Mouse (Mus musculus): ENCODE measurements around the gene Atp8a2. TPM values are rescaled to one million over a fixed set of nuclear protein-coding genes. Genes with fewer than 3 reads are reported as not detected.

The Atp8a2 gene
- total RNA-seq, 2 experiments from 2014 or later = 72.2 to 76.0 TPM

- no peak overlapping the region for H3K27ac ChIP-seq
- no peak for DNase-seq (ENCODE audit: extremely low spot score in 1 of 2, low spot score in 2 of 2)
- no peak for TF ChIP-seq CTCF (IDR thresholded peaks at IDR 0.05)
- intact Hi-C loops (cut with DNase I) = no loop called here
- no peak overlapping the region for H3K4me3 ChIP-seq
Measured at GRCm38 (mm10) chr14:59783348-59784341, 413.3 kb downstream of the Atp8a2 start.

DNA sequence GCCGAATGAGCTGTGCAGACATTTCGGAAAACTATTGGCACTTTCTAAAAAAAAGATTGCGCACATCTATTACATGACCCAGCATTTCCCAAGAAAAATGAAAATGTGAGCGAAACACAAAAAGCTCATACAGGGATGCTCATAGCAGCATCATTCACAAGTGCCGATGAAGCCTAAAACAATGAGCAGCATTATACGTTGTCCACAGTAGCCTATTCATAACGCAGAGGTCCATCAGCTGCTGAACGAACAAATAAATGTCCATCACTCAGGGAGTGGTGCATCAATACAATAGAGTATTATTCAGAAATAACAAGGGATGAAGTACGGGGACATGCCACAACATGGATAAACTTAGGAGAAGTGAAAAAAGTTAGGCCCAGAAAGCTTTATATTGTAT lies 416.6 kb downstream of the Atp8a2 start:
- no peak for DNase-seq (ENCODE audit: extremely low spot score in 1 of 2, low spot score in 2 of 2)
- intact Hi-C loops (cut with DNase I) = no loop called here
- TF ChIP-seq CTCF (IDR thresholded peaks at IDR 0.05) = no peak
- Histone ChIP-seq H3K4me3 (no peak overlapping the region), H3K27ac (no peak overlapping the region)

DNA sequence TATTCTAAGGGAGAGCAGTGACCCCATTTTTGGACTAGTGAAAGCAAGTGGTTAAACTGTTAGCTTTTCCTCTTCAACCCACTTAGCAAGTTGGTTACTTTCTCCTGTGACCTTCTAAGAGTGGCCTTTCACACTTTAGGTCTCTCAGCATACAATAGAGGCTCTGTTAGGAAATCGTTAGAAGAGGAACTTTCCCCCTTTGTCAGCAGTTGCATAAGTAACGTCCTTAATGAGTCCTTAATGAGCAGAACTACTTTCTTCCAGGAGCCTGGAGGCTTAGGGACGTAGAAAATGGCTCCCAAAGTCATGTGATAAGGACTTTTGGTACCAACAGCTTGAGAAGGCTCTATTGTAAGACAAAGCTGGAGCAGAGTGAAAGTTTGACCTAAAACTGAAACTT lies 434.8 kb downstream of the Atp8a2 start:
- DNase-seq (ENCODE audit: extremely low spot score in 1 of 2, low spot score in 2 of 2) = no peak
- intact Hi-C loops (cut with DNase I) = no loop called here
- Histone ChIP-seq H3K27ac (no peak overlapping the region), H3K4me3 (no peak overlapping the region)
- no peak for TF ChIP-seq CTCF (IDR thresholded peaks at IDR 0.05)

DNA sequence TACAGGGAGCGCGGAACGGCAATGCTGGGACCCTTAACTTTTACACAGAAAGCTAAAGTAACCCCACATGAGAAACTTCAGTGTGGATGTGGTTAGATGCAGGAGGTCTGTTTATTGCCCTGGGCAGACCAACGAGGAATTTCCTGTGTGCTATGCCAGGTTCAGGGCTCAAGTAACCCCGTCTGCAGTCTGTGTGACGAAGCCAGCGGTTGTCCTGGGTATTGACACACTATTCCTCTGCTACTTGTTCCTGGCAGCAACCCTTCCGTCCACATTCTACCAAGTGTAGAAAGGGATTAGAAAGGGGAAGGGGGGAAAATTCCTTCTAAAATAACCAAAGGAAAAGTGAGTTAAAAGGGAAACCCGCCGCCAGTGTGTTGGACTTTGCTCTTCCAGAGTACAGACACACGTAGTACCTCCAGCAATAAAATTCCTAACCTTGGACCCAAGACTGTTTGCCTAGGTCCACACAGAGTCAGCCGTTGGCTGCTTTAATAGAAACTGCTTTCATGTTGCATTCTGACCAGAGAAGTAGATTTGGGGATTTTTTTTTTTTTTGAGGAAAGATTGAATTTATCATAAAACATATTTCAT lies 437.0 kb downstream of the Atp8a2 start:
- intact Hi-C loops (cut with DNase I) = no loop called here
- Histone ChIP-seq H3K4me3 (no peak overlapping the region), H3K27ac (no peak overlapping the region)
- no peak for DNase-seq (ENCODE audit: extremely low spot score in 1 of 2, low spot score in 2 of 2)
- no peak for TF ChIP-seq CTCF (IDR thresholded peaks at IDR 0.05)

DNA sequence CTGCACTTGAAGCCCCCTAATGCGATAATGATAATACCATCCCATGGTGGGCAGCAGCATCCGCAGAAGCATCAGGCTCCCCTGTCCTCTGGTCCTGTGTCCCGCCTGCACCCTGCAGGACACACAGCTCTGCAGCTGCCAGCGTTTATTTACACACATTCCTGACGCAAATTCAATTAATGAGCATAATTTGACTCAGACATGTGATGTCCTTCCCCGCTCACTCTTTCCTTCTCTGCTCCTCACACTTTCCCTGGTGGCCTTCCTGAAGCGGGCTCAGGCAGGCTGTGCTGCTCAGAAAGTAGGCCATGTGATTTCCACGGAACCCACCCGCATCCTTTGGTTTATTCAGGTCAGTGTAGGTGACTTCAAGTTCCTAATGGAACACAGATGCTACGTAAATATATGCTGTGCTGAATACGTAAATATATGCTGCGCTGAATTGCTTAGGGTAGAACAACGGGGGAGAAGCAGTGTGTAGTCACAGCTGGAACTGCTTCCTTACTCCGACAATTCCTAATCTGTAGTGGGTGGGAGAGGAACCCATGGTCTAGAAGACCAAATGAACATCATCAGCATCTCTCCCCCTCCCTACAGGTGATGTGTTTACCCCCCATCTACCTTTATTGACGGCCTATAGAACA lies 437.7 kb downstream of the Atp8a2 start:
- TF ChIP-seq CTCF (IDR thresholded peaks at IDR 0.05) = no peak

GRCm38 (mm10) chr14:59752401-59752800 lies 444.6 kb downstream of the Atp8a2 start:
- H3K27ac ChIP-seq = no peak overlapping the region
- TF ChIP-seq CTCF (IDR thresholded peaks at IDR 0.05) = no peak
- intact Hi-C loops (cut with DNase I) = no loop called here
- DNase-seq (ENCODE audit: extremely low spot score in 1 of 2, low spot score in 2 of 2) = no peak
- no peak overlapping the region for H3K4me3 ChIP-seq

More for the DNA sequence above, 437.7 kb downstream of the Atp8a2 start:
- no peak for DNase-seq (ENCODE audit: extremely low spot score in 1 of 2, low spot score in 2 of 2)
- no peak overlapping the region for H3K27ac ChIP-seq
- no peak overlapping the region for H3K4me3 ChIP-seq
- intact Hi-C loops (cut with DNase I) = no loop called here

DNA sequence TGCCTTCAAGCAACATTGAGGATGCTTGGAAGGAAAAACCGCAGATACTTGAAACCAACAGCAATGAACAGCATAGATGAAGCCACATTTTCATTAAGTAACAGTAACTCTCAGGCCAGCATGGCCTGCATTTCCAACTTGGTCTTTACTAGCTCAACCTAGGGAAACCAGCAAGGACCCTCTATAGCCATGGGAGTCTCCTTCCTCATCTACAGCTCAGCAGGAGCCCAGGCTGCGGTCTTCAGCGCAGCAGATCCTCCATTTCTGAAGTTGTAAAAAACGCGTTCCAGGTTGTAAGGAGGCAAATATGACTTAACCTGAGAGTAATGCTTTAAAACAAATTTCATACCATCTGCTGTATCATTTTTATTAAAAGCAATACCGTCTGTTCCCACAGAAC lies 447.0 kb downstream of the Atp8a2 start:
- Histone ChIP-seq H3K4me3 (no peak overlapping the region), H3K27ac (no peak overlapping the region)
- DNase-seq (ENCODE audit: extremely low spot score in 1 of 2, low spot score in 2 of 2) = no peak
- TF ChIP-seq CTCF (IDR thresholded peaks at IDR 0.05) = no peak
- intact Hi-C loops (cut with DNase I) = no loop called here

DNA sequence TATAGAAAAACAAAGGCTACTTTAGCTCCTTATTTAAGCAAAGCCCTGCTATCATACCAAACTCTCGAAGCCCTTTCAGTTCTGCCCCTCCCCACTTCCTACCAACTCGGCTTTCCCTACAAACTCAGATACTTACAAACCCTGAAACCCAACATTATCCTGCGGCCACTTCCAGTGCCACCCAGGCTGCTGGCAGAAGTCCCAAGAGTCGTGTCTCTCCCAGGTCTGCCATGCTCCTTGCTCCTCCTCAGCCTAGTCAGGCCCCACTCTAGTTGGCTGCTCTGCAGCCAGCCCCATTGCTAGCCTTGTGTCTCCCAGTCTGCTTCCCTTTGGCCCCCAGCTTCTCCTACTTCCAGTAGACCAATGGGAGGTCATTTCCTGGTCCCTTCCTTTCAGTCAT lies 451.3 kb downstream of the Atp8a2 start:
- DNase-seq (ENCODE audit: extremely low spot score in 1 of 2, low spot score in 2 of 2) = no peak
- no peak for TF ChIP-seq CTCF (IDR thresholded peaks at IDR 0.05)
- Histone ChIP-seq H3K4me3 (no peak overlapping the region), H3K27ac (no peak overlapping the region)
- intact Hi-C loops (cut with DNase I) = no loop called here

DNA sequence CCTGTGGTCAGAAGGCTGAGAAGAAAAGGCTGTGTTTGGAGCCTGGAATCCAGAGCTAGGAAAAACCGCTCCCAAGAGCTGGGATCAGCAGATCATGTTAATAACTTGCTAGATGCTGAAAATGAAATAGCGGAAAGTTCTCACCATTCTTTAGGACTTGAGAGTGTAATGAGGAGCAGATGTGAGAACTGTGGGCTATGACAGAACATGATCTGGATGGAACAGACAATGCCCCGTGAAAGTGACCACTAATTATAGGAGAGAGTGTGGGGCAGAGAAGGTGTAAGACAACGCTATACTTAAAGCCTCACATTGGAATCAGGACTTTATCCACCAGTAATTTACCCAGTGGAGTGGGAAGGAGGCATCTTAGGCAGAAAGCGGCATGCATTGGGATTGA lies 455.2 kb downstream of the Atp8a2 start:
- DNase-seq (ENCODE audit: extremely low spot score in 1 of 2, low spot score in 2 of 2) = no peak
- Histone ChIP-seq H3K4me3 (no peak overlapping the region), H3K27ac (no peak overlapping the region)
- TF ChIP-seq CTCF (IDR thresholded peaks at IDR 0.05) = no peak
- intact Hi-C loops (cut with DNase I) = no loop called here

GRCm38 (mm10) chr14:59739446-59739845 lies 457.5 kb downstream of the Atp8a2 start:
- H3K27ac ChIP-seq = no peak overlapping the region
- intact Hi-C loops (cut with DNase I) = no loop called here

DNA sequence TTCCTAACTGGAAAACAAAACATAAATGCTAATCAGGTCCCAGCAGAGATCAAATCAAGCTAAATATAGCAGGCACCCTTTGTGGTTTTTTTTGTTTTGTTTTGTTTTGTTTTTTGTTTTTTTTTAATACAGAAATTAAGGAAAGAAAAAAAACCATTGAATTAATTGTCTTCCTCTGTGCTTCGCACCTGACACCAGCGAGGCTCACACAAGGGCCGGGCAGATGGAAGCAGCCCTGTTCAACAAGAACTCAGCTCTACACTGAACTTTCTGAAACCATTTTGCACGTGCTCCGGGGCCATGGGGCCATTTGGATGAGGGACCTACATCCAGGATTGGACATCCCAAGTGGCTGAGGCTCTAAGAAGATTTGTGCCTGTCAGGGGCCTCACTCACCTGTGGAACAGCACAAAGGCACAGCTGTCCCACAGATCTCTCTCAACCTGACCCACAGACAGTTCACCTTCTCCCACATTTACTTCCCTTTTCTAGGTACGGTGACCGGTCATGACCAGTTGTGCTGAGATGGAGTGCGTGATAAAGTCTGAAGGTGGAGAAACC lies 459.2 kb downstream of the Atp8a2 start:
- Histone ChIP-seq H3K4me3 (no peak overlapping the region), H3K27ac (no peak overlapping the region)
- TF ChIP-seq CTCF (IDR thresholded peaks at IDR 0.05) = no peak
- no peak for DNase-seq (ENCODE audit: extremely low spot score in 1 of 2, low spot score in 2 of 2)
- intact Hi-C loops (cut with DNase I) = no loop called here

More at GRCm38 (mm10) chr14:59739446-59739845, 457.5 kb downstream of the Atp8a2 start:
- DNase-seq (ENCODE audit: extremely low spot score in 1 of 2, low spot score in 2 of 2) = no peak
- no peak overlapping the region for H3K4me3 ChIP-seq
- no peak for TF ChIP-seq CTCF (IDR thresholded peaks at IDR 0.05)

All from left cerebral cortex, adult 2 months (tissue).